Mouse (Mus musculus) intestine, postnatal 0 days (tissue): ENCODE results near the gene Socs7. TPM values are rescaled to one million over a fixed set of nuclear protein-coding genes. Genes with fewer than 3 reads are reported as not detected.
"Not testable (repeated sequence)": the region's sequence is repeated elsewhere in the genome, so short reads cannot be mapped to it uniquely, and the experiment has no call there.

Experiments
- ATAC-seq: fragments of 200-750 bp; cut with Nextera tagmentation; 2 replicates; pipeline ENCODE4 v1.8.0; 2017; ENCODE audit warnings: mild to moderate bottlenecking, moderate TSS enrichment, moderate library complexity
- H3K27ac ChIP-seq: fragments of 300-500 bp; sonication (generic); 2 replicates; pipeline ENCODE4 v1.5.1; 2014; ENCODE audit warnings: mild to moderate bottlenecking, low read depth, low read length, moderate library complexity
- H3K27me3 ChIP-seq: fragments of 300-500 bp; sonication (generic); replicated peaks from 2 replicates; pipeline ENCODE4 v1.6.1; 2014; ENCODE audit warnings: low read length, mixed read lengths; ENCODE audit not compliant: control insufficient read depth, insufficient read depth
- H3K36me3 ChIP-seq: fragments of 300-500 bp; sonication (generic); 2 replicates; pipeline ENCODE4 v1.6.1; 2014; ENCODE audit warnings: mild to moderate bottlenecking, moderate library complexity; ENCODE audit not compliant: control insufficient read depth, insufficient read depth
- H3K4me1 ChIP-seq: fragments of 300-500 bp; sonication (generic); replicated peaks from 2 replicates; pipeline ENCODE4 v1.6.1; 2014; ENCODE audit warnings: antibody characterized with exemption, low read length, mixed read lengths; ENCODE audit not compliant: control insufficient read depth, insufficient read depth
- H3K4me2 ChIP-seq: fragments of 300-500 bp; sonication (generic); replicated peaks from 2 replicates; pipeline ENCODE4 v1.6.1; 2014; ENCODE audit warnings: low read depth, mild to moderate bottlenecking, moderate library complexity
- H3K4me3 ChIP-seq: fragments of 300-500 bp; sonication (generic); 2 replicates; pipeline ENCODE4 v1.5.1; 2014; ENCODE audit warnings: low read depth, low read length
- H3K9ac ChIP-seq: fragments of 300-500 bp; sonication (generic); 2 replicates; pipeline ENCODE4 v1.6.1; 2014; ENCODE audit warnings: mild to moderate bottlenecking, low read depth, low read length
- H3K9me3 ChIP-seq: fragments of 300-500 bp; sonication (generic); 2 replicates; pipeline ENCODE4 v1.6.1; 2016; ENCODE audit warnings: mixed run types; ENCODE audit not compliant: control insufficient read depth
- CTCF ChIP-seq: sonication (generic); IDR thresholded peaks from 2 replicates; pipeline ENCODE4 v1.5.1; 2016; ENCODE audit warnings: low read depth, mild to moderate bottlenecking, control low read depth, antibody characterized with exemption, moderate library complexity
- WGBS: fragments of 180-500 bp; shearing (Covaris S2); extraction: QIAGEN DNeasy Blood & Tissue Kit; methylation state at CpG from one replicate; pipeline ENCODE4 v1.1.7; 2014; 5-methylcytosine and 5-hydroxymethylcytosine counted together
- polyA plus RNA-seq: library from polyadenylated mRNA; unstranded; fragments of >200 nt; fragmentation: Nextera tagmentation; extraction: Ambion mirVana; gene quantifications from 2 replicates; pipeline ENCODE4 v1.2.1, GENCODE M21; 2015

Socs7 gene
- polyA plus RNA-seq = 2.4 and 2.5 TPM in 2 replicates

GRCm38 (mm10) chr11:97361948-97362648 is at the start of gene Socs7:
Socs7 (plus strand) TSS chr11:97362551.
- WGBS = under 1% methylated on average over 35 of the region's 81 CpGs

GRCm38 (mm10) chr11:97312871-97313270 is 49.5 kb upstream of the Socs7 start:
- H3K4me2 ChIP-seq, H3K27me3 ChIP-seq, H3K27ac ChIP-seq, ATAC-seq, H3K36me3 ChIP-seq, H3K9me3 ChIP-seq, H3K9ac ChIP-seq, H3K4me1 ChIP-seq, H3K4me3 ChIP-seq: not testable (repeated sequence)
- WGBS = 73% methylated on average over 1 of the region's 1 CpGs

More at GRCm38 (mm10) chr11:97361948-97362648, at the start of gene Socs7:
- Histone ChIP-seq H3K4me2 (peak within 1 kb of the TSS; percentile 89), H3K4me3 (peak within 1 kb of the TSS; percentile 89), H3K4me1 (no peaks in the 10 kb centered on the region), H3K9ac (peak within 1 kb of the TSS; percentile 86), H3K36me3 (no peaks in the 10 kb centered on the region), H3K27me3 (no peaks in the 10 kb centered on the region), H3K9me3 (no peaks in the 10 kb centered on the region), H3K27ac (peak within 1 kb of the TSS; percentile 62)
- peak; percentile 93 for ATAC-seq
- no peak for TF ChIP-seq CTCF

- no peak for ATAC-seq
- Histone ChIP-seq H3K4me3 (no peak overlapping the region), H3K4me2 (no peak overlapping the region), H3K9me3 (no peaks in the 10 kb centered on the region), H3K36me3 (no peaks in the 10 kb centered on the region), H3K27me3 (no peaks in the 10 kb centered on the region), H3K27ac (no peak overlapping the region), H3K4me1 (no peaks in the 10 kb centered on the region), H3K9ac (no peak overlapping the region)
- peak; percentile 53 for TF ChIP-seq CTCF
- 95% methylated on average over 3 of the region's 3 CpGs for WGBS
These were observed 48.2 kb upstream of the Socs7 start for GRCm38 (mm10) chr11:97314110-97314509.

GRCm38 (mm10) chr11:97314751-97315503 is 47.4 kb upstream of the Socs7 start:
- ATAC-seq = no peak; the same call in 1 of the 2 replicates
- no peaks in the 10 kb centered on the region for H3K36me3 ChIP-seq
- H3K9me3 ChIP-seq = no peaks in the 10 kb centered on the region
- H3K4me3 ChIP-seq = peak overlapping the region; percentile 55; the same call in 1 of the 2 replicates
- no peak overlapping the region for H3K9ac ChIP-seq
- H3K4me1 ChIP-seq = no peaks in the 10 kb centered on the region
- H3K27me3 ChIP-seq = no peaks in the 10 kb centered on the region
- WGBS = 41% methylated on average over 8 of the region's 8 CpGs
- H3K4me2 ChIP-seq = peak overlapping the region; percentile 63
- TF ChIP-seq CTCF = no peak
- H3K27ac ChIP-seq = peak overlapping the region; percentile 64

GRCm38 (mm10) chr11:97315504-97316503 is 46.5 kb upstream of the Socs7 start, which contains the start of gene Mrpl45:
Mrpl45 (plus strand) TSS chr11:97315716.
- ATAC-seq = peak; percentile 94
- Histone ChIP-seq H3K9me3 (no peaks in the 10 kb centered on the region), H3K4me1 (no peaks in the 10 kb centered on the region), H3K36me3 (no peaks in the 10 kb centered on the region), H3K4me3 (peak within 1 kb of the TSS; percentile 55), H3K27me3 (no peaks in the 10 kb centered on the region), H3K9ac (peak within 1 kb of the TSS; percentile 62), H3K4me2 (peak within 1 kb of the TSS; percentile 63), H3K27ac (peak within 1 kb of the TSS; percentile 64)
- no peak for TF ChIP-seq CTCF
- WGBS = under 1% methylated on average over 50 of the region's 50 CpGs
